Mouse (Mus musculus): ENCODE results near the gene Nr1d1. TPM values are rescaled to one million over a fixed set of nuclear protein-coding genes. Genes with fewer than 3 reads are reported as not detected.

Gene Nr1d1
- total RNA-seq, 2 experiments from 2014 or later: 0.87 to 3.5 TPM

DNA sequence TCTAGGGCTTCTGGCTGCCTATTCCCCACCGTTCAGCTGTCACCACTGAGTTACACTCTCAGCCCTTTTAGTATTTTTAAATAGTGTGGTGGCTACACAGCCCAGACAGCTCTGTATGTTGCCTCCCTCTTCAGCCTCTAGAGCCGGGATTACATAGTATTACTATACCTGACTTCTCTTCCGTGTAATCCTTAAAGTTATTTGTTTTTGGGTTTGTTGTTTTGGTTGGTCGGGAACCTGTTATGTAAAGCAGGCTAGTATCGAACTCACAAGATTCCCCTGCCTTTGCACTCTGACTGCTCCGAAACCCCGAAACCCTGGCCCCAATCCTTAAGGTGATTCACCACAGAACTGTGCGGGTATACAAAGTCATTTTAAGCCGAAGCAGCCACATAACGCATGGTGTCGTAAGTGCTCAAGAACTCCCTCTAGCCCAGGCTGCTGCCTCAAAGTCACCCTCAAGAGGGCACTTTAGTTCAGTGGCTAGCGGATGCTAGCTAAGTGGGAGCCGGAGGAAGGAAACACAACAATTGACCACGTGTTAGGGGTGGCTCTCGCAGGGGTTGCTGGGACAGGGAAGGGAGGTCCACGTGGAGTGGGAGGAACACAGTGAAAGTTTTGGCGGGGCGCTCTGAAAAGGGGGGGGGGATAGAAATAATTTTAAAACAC is 13.6 kb upstream of the Nr1d1 start:
- peak; percentile 88 for ATAC-seq (replicated peaks; ENCODE audit: poor library complexity)

- ATAC-seq (replicated peaks; ENCODE audit: poor library complexity): no peak
Observed at GRCm38 (mm10) chr11:98788139-98788538, 13.0 kb upstream of the Nr1d1 start.

DNA sequence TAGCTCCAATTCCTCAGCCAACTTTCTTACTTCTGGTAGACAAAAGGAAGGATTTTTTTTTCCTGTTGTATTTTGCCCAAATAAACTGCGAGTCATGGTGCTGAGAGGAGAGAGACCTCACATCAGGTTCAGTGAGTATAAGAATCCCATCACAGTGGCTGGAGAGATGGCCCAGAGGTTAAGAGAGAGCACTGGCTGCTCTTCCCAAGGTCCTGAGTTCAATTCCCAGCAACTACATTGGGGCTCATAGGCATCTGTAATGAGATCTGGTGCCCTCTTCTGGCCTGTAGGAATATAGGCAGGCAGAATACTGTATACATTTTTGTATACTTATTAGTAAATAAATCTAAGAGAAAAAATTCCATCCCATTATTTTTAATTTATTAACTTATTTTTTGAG is 12.6 kb upstream of the Nr1d1 start:
- ATAC-seq (replicated peaks; ENCODE audit: poor library complexity): no peak

DNA sequence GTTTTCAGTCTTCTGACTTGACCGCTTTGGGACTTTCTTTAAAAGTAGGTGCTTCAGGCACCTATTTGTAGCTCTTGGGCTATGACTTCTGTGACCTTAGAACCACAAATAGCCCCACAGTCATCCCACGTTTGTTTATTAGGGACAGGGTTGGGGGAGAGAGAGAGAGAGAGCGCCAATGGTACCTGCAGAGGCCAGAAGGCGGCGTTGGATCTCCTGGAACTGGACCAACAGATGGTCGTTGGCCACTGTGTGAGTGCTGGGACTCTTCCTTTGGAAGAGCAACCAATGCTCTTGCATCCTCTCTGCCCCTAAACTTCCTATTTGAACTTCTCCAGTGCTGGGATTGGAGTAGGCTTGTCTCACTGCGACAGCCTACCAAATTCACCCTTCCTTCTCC is 12.1 kb upstream of the Nr1d1 start:
- ATAC-seq (replicated peaks; ENCODE audit: poor library complexity): no peak

DNA sequence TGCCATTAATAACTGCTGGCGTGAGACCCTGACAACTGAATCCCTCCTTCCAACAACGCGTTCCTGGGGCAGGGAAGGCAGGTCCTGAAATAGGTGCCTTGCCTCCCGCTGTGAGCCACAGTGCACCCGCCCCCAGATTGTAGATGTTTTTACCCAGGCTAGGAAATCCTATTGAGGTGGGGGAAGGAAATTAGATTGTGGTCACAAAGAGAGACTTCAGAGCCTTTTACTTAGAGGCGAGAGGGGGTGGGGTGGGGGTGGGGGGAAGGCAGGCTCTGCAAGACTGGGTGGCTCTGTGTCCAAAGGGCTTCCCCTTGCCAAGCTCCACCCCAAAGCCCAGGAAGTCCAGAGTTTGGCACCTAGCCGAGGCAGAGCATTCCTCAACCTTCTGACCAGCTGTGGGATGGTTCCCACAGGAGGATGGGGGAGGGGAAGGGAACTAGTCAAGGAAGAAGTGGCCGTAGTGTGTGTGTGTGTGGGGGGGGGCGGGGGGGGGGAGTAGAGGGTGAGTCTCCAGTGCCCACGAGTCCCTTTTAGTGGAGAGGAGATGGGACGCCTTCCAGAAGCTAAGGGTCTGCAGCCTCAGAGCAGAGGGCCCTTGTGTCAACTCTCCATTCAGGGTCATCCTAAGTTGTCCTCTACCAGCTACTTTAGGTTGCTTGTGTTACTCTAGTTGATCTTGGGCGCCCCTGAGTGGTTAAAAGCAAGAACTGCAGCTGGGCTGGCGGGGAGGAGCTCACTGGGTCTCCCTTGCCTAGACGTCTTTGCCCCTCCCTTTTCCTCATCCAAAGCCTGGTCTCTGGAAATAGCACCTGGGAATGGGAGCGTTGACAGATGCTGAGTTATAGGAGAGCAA is 11.5 kb upstream of the Nr1d1 start:
- peak; percentile 60 for ATAC-seq (replicated peaks; ENCODE audit: poor library complexity)

GRCm38 (mm10) chr11:98785772-98786281 is 10.7 kb upstream of the Nr1d1 start:
- no peak for ATAC-seq (replicated peaks; ENCODE audit: poor library complexity)

- ATAC-seq (replicated peaks; ENCODE audit: poor library complexity): no peak
Observed at GRCm38 (mm10) chr11:98785214-98785613, 10.1 kb upstream of the Nr1d1 start.

DNA sequence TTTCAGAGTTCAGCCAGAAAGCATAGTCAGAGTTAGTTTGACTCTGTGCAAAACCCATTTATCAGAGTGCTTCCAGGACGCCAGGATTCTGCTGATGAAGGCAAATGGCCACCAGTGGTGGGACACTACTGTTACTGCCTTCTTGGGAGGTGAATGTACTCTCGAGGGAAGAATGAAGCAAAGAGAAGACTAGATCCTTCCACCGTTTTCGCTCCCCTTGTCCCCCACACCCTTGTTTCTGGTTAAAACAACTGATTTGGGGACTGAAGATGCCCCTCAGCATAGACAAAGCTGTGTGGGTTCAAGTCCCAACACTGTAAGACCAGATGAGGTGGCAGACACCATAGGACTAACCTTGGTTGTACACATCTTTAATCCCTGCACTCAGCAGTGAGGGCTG is 9.0 kb upstream of the Nr1d1 start:
- no peak for ATAC-seq (replicated peaks; ENCODE audit: poor library complexity)

DNA sequence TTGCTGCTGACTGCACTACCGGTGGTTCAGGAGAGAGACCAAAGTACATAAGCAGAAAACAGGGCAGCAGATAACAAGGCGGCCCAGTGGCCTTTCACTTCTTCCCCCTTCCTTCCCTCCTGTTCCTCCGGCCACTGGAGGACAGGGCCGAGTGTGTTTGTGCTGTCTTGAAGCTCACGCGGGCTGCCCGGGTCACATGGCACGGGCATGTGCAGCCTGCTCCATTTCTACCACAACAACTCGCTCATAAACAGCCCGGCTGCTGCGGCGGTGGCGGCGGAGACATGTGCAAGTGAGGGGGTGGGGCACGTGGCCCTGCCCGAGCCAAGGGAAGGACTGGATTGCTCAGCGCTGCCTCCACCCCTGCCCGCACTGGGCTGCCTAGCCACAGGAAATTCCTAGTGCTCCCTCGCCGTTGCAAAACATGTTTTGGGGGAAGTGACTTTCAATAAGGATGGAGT is 8.1 kb upstream of the Nr1d1 start:
- ATAC-seq (replicated peaks; ENCODE audit: poor library complexity): peak; percentile 77

GRCm38 (mm10) chr11:98782651-98783235 is 7.6 kb upstream of the Nr1d1 start:
- no peak for ATAC-seq (replicated peaks; ENCODE audit: poor library complexity)

DNA sequence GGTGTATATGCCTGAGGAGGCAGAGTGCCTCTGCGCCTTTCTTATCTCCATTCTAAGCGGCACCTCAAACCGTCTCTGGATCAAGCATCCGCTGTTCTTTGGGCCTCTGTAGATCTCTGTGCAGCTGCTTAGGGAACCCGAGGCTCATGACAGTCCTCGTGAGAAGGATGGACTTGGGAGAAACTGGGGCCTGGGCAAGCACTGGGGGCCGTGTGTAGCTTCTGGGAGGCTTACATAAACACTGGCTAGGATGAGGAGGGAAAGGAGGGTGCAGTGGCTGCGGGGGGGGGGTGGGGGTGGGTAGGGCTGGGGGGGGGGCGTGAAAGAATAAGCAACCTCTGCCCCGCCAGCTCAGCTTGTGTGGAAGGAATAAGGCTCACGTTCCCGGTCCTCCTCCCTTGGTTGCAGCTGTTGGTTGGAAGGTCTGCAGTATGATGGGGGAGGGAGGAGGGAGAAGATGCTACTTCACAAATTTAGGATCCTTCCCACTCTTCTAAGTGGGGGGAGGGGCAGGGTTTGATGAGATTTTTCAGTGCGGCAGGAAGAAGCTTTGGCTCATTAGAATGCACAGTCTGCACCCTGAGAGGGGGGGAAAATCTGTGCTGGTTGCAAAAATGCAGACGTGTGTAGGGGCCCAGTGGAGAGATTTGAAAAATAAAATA is 6.8 kb upstream of the Nr1d1 start:
- ATAC-seq (replicated peaks; ENCODE audit: poor library complexity): no peak

- no peak for ATAC-seq (replicated peaks; ENCODE audit: poor library complexity)
Observed at GRCm38 (mm10) chr11:98777888-98778287, 2.8 kb upstream of the Nr1d1 start.

DNA sequence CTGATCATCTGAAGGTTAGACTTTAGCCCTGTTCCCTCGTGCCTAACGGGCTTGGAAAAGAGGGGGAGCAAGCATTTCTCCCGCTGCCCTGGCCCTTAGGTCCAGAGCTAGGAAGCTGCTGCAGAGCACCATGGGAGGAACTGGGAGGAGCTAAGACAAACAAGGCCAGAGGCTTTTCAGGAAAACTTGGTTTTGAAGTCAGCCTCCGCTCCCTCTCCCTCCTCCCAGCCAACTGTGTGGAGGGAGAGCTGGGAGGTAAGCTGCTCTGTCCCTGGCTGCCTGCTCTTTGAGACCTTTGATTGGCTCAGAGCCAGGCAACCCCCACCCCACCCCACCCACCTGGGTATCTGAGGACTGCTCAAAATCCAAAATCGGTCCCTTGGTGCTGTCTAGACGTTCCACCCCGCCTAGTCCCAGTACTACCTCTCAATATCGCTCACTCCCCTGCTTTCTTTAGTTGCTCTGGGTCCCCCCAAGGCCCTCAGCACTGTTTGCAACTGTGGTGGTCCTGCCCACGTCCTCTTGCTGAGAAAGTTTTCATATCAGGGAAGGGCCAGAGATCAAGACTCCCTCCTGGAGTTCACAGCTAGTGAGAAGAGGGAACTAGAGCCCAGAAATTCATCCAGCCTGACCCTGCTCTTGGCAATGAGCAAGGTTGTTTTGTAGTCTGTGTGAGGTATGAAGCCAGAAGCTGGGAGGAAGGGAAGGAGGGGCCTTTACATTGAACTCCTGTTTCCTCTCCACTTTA is 1.9 kb upstream of the Nr1d1 start:
- ATAC-seq (replicated peaks; ENCODE audit: poor library complexity): no peak

DNA sequence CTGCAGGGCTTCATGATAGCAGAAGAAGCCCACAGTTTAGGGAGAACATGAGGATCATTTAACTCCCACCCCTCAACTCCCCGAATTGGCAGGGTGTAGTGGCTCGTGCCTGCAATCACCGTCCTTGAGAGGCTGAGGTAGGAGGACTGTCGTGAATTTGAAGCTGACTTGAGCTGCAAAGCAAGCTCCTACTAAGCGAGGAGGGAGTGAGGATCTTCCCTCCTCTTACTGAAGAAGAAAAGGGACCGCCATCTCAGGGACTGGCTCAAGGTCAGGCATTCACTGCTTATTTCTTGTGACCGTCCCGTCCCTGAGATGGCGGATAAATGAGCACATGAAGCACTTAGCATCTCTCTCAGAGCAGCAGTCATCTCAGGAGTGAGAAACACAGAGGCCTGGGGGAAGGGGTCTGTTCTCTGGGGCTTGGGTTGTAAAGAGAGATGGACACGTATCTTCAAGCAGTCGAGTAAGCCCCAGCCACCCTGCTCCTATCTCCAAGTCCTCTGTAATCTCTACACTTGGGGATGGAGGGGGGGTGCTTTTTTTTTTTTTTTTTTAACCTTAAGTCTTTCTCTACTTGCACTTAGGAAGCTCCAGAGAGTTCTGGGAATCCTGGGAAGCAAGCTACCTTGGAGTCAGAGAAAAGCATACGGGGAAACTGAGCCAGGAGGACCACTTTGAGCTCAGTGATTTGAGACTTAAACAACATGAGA is 1.1 kb upstream of the Nr1d1 start:
- ATAC-seq (replicated peaks; ENCODE audit: poor library complexity): no peak

- peak; percentile 61 for ATAC-seq (replicated peaks; ENCODE audit: poor library complexity)
Observed at GRCm38 (mm10) chr11:98775348-98776051, 367 bp upstream of the Nr1d1 start.

DNA sequence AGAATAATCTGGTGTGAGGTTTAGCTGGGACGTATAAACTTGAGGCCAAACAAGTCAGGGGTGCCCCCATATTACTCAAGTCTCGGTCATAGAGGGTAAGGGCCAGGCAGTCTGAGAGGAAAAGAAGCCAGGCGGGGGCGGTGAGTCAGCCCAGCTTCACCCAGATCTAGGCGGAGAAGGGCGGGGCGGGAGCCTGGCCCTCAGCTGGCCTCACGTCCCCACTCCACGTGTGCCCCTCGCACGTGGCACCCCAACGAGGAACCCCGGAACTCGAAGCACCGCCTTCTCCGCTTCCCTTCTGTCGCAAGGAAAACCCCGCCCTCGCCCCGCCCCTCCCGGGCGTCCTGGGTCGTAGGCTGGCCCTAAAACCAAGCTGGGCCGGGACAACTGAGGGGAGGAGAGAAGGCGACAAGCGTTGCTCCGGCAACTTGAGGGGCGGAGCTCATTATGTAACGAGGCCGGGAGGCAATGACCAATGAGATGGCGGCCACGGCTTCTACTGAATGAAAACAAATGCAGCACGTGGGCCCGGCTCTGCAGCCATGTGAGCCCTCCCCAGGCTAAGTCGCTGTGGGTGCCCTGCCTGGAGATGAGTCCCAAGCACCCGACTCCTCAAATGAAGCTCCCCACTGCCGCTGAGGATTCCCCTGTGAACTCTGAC is 1.4 kb downstream of the Nr1d1 start:
- ATAC-seq (replicated peaks; ENCODE audit: poor library complexity): peak; percentile 81

- ATAC-seq (replicated peaks; ENCODE audit: poor library complexity): no peak
Observed at GRCm38 (mm10) chr11:98772667-98773171, 2.4 kb downstream of the Nr1d1 start.

GRCm38 (mm10) chr11:98771844-98772525 is 3.1 kb downstream of the Nr1d1 start:
- no peak for ATAC-seq (replicated peaks; ENCODE audit: poor library complexity)
